Mouse (Mus musculus): ENCODE data around the gene Igfbp2.

Gene Igfbp2

DNA sequence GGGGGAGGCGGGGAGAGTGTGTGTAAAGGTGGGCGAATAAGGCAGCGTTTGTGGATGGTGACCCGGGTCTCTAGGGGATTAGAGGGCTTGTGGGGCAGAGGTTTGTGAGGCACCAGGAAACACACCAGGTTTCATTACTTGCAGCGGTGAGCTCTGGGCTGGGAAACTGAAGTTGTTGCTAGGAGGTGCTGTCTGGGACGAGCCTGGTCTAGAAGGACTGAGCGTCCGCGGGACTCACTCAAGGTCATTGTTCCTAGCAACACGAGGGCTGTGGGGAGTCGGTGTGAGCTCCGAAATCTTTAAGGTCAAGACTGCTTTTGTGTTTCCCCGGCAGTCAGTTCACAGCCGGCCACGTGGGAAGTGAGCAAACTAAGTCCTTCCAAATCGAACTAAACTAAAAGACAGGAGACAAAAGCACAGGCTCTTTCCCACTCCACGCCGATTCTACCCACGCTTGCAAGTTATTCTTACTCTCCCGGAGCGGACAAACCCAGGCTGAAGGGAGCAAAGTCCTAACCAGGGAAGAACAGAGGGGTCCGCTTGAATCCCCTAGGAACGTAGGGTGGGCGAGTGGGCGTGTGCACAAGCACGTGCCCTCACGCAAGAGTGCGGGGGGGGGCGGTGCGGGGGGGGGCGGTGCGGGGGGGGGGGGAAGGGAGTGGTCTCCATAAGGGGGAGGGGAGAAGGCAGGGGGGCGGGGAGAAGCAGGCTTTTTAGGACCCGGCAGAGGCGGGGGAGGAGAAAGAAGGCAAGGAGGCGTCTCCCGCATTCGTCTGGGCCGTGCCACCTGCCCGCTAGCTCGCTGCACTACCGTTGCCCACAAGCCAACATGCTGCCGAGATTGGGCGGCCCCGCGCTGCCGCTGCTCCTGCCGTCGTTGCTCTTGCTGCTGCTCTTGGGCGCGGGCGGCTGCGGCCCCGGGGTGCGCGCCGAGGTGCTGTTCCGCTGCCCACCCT, at the start of gene Igfbp2:
TSS of gene Igfbp2 (plus strand) at position 753 of the 956 bp plus-strand sequence.
- no peak for DNase-seq (ENCODE audit: extremely low read depth, insufficient read length, low spot score)

DNA sequence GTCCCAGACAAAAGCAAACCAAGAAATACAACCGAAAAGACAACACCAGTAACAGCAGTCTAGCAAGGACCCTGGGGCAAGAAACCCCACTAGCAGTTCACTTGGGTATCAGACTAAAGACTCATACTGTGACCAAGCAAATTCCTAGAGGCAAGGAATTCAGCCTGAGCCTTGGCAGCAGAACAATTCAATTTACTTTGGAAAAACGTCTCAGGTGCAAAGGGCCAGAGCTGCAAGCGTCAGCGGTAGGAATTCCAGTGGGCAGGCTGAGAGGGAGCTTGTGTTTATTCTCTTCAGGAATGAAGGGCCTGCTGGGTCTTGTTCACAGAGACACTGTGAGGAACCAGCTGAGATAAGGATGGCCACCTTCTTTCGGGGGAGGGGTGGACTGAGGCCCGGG, 45.5 kb upstream of the Igfbp2 start:
- no peak for DNase-seq (ENCODE audit: extremely low read depth, insufficient read length, low spot score)

GRCm38 (mm10) chr1:72780720-72781119, 43.6 kb upstream of the Igfbp2 start:
- DNase-seq (ENCODE audit: extremely low read depth, insufficient read length, low spot score): peak; percentile 25

GRCm38 (mm10) chr1:72783341-72783740, 41.0 kb upstream of the Igfbp2 start:
- DNase-seq (ENCODE audit: extremely low read depth, insufficient read length, low spot score): no peak

- DNase-seq (ENCODE audit: extremely low read depth, insufficient read length, low spot score): no peak
Measured at GRCm38 (mm10) chr1:72784018-72784417, 40.3 kb upstream of the Igfbp2 start.

GRCm38 (mm10) chr1:72790670-72791069, 33.6 kb upstream of the Igfbp2 start:
- no peak for DNase-seq (ENCODE audit: extremely low read depth, insufficient read length, low spot score)

DNA sequence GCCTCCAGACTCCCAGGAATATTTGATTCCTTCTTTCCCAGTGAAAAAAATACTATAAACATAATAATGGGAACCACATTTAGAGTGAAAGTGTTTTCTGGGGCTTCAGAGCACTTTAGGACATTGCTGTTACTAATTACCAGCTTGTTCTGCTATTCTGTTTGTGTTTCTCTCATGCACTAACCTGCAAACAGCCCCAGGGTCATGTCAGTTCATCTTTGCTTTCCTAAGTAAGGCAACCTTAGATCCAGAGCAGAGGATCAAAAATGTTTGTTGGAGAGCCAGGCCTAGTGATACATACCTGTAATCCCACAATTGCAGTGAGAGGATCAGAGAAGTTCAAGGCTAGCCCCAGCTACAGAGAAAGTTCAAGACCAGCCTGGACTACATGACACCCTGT, 32.6 kb upstream of the Igfbp2 start:
- no peak for DNase-seq (ENCODE audit: extremely low read depth, insufficient read length, low spot score)

GRCm38 (mm10) chr1:72792262-72792661, 32.0 kb upstream of the Igfbp2 start:
- no peak for DNase-seq (ENCODE audit: extremely low read depth, insufficient read length, low spot score)

DNA sequence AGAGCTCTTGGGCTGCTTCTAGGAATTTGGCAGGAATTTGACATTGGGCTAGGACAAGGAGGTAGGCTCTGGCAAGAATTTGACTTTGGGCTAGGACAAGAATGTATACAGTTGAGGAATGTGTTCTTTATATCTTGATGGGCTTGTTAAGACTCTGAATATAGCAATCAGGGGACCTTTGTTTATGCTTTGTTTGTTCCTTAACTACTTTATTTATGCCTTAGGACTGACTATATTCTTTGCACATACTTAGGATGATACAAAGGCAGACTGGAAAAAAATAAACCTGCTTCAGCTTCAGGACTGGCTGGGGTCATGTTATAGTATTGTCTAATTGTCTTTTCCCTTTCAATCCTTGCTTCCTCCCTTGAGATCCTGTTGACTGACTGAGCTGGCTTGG, 31.1 kb upstream of the Igfbp2 start:
- DNase-seq (ENCODE audit: extremely low read depth, insufficient read length, low spot score): no peak

DNA sequence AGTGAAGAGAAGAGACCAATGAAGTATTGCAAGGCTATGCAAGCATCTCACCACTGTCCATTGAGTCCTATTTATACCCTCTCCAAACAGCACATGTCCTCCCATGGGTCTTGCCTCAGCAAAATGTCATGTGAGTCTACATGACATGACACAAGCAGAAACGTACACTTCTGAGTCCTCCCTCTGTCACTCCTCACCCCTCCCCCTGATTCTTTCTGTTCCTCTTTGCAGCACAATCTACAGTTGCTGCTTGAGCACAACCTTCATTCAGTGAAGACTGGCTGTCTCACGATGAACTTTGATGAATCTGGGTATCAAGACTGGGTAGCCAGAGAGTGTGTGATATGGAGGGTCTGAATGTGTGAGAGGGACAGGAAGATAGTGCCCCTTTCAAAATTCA, 28.2 kb upstream of the Igfbp2 start:
- no peak for DNase-seq (ENCODE audit: extremely low read depth, insufficient read length, low spot score)

GRCm38 (mm10) chr1:72797102-72797665, 27.1 kb upstream of the Igfbp2 start:
- no peak for DNase-seq (ENCODE audit: extremely low read depth, insufficient read length, low spot score)

- no peak for DNase-seq (ENCODE audit: extremely low read depth, insufficient read length, low spot score)
Measured at GRCm38 (mm10) chr1:72798441-72798840, 25.9 kb upstream of the Igfbp2 start.

- no peak for DNase-seq (ENCODE audit: extremely low read depth, insufficient read length, low spot score)
Measured at GRCm38 (mm10) chr1:72804031-72804430, 20.3 kb upstream of the Igfbp2 start.

DNA sequence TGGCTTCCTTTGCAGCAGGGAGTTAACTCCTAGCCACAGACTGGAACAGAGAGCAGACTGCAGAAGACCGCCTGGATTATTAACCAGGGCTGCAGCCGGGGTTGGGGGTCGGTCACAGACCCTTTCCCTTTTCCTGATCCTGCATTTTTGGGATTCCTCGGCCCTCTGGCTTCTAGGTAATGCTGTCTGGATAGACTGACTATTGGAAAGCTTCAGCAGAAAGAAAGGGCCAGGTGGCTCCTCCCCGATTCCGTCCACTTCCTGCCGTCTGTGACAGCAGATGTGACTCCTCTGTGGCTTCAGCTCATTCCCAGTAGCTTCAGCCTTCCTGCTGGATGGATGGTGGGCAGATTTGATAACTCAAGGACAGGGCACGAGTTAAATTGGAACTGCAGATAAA, 19.3 kb upstream of the Igfbp2 start:
- no peak for DNase-seq (ENCODE audit: extremely low read depth, insufficient read length, low spot score)

DNA sequence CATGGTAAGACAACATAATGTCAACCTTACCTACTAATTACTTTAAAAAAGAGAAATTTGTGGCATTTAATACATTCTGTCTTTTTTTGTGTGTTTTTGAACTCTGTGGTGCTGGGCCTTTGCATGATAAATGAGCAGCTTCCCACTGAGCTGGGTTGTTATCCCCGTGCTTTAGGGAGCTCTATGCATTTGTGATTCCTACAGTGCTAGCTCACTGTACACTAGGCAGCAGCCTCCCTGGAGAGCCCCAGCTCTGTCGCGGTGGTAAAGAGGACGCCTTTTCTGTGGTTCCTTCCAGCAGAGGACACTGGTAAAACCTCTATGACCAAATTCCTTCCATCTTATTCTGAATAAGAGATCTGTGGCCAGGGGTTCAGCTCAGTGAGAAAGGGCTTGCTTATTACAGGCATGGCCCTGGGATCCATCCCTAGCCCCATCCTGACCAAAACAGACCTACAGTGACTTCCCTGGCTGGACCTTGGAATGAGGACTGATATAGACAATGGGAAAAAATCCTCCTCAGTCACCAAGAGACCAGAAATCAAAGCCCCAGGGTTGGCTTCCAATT, 18.7 kb upstream of the Igfbp2 start:
- DNase-seq (ENCODE audit: extremely low read depth, insufficient read length, low spot score): no peak

GRCm38 (mm10) chr1:72806044-72806584, 18.2 kb upstream of the Igfbp2 start:
- no peak for DNase-seq (ENCODE audit: extremely low read depth, insufficient read length, low spot score)

- DNase-seq (ENCODE audit: extremely low read depth, insufficient read length, low spot score): no peak
Measured at GRCm38 (mm10) chr1:72809304-72809703, 15.0 kb upstream of the Igfbp2 start.

GRCm38 (mm10) chr1:72809951-72810675, 14.2 kb upstream of the Igfbp2 start:
- DNase-seq (ENCODE audit: extremely low read depth, insufficient read length, low spot score): no peak

DNA sequence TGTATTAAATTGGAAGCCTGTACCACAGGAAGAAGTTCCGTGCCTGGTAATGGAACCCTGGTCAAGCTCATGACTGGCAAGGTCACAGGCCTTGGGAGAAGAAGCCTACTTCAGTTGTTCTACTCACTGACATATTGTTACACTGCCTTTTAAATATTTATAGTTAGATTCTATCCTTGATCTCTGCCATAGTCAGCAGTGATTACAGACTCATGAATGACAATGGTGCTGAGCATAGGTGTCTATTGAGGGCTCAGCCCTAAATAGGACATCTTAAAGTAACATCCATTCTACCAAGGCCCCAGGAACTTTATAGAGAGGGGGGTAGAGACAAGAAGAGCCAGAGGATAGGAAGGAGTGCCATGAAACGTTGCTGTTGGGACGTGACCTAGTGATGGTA, 13.2 kb upstream of the Igfbp2 start:
- DNase-seq (ENCODE audit: extremely low read depth, insufficient read length, low spot score): no peak

DNA sequence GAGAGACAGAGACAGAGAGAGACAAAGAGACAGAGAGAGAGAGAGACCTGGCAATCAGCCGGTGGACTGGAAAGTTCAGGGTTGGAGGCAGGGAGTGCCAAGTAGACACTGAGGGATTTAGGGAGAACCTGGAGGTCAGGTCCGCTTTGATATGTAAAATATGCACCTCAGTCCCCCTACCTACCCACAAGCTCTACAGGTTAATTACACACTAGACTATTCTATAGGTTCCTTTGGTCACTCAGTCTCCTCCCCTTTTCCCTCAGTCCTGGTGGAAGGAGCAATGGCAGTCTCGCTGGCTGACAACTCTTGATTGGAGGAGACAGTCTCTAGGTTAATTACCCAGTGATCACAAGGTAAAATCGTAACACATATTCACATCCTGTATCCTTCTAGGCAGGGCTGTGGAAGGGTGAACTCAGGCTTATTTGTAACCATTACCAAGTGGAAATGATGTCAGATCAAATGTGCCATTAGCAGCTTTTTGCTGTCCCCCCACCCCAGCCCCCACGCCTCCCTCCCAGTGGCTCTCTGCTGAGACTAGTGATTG, 11.1 kb upstream of the Igfbp2 start:
- no peak for DNase-seq (ENCODE audit: extremely low read depth, insufficient read length, low spot score)

Data from 3134 (cell line).